Mouse (Mus musculus): ENCODE data around the gene Slc9a1.

Slc9a1 gene

DNA sequence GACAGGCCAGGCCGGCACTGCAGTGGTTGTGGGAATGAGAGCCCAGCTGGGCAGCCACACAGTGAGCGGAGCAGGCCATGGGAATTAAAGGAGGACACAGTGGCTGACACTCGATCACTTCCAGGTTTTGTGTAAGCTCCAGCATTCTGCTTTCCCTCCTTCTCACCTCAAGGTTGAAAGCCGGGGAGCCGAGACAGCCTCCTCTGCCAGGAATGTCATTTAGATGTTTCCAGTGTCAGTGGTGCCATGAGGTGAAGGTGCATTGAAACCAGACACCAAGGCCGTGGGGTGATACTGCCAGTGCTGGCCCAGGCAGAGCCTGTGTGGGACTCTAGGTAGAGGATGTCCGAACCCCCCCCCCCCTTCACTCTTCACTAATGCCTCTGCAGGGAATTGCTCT, 30.6 kb downstream of the Slc9a1 start:
- in situ Hi-C loops (cut with MboI, MseI) = no loop called here

GRCm38 (mm10) chr4:133402011-133402410, 32.5 kb downstream of the Slc9a1 start:
- in situ Hi-C loops (cut with MboI, MseI) = no loop called here

- in situ Hi-C loops (cut with MboI, MseI) = no loop called here
Observed at GRCm38 (mm10) chr4:133403611-133404228, 34.2 kb downstream of the Slc9a1 start.

GRCm38 (mm10) chr4:133404256-133404655, 34.8 kb downstream of the Slc9a1 start:
- in situ Hi-C loops (cut with MboI, MseI) = no loop called here

DNA sequence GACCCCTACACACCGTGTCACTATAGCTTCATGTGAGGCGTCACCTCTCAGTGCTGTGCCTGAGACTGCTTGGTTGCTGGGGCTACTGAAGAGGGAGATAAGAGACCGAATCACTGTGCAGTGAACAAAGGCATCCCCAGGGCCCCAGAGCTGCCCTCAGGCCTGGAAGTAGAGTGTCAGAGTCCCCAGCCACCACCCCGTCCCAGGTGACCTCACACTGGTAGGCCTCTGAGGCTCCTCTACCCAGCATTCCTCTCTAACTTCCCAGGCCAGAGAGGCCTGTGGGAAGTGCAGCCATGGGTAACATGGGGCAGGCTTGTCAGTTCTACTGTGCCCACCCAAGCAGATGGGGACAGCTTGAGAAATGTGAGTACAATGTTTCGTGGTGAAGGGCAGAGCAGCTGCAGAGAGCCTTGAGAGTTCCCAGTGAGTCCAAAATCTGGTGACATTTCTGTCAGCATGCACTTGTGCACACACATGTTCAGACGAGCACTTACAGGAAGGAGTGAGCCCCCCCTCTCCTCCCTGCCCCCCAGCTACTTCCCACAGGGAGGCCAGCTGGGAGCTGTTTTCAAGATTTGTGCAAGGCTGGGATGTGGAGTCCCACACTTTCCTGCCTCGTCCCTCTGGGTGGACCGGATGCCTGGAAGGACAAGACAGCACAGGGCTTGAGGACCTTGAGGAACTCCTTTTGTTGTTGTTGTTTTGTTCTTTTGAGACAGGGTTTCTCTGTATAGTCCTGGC, 37.0 kb downstream of the Slc9a1 start:
- in situ Hi-C loops (cut with MboI, MseI) = no loop called here

DNA sequence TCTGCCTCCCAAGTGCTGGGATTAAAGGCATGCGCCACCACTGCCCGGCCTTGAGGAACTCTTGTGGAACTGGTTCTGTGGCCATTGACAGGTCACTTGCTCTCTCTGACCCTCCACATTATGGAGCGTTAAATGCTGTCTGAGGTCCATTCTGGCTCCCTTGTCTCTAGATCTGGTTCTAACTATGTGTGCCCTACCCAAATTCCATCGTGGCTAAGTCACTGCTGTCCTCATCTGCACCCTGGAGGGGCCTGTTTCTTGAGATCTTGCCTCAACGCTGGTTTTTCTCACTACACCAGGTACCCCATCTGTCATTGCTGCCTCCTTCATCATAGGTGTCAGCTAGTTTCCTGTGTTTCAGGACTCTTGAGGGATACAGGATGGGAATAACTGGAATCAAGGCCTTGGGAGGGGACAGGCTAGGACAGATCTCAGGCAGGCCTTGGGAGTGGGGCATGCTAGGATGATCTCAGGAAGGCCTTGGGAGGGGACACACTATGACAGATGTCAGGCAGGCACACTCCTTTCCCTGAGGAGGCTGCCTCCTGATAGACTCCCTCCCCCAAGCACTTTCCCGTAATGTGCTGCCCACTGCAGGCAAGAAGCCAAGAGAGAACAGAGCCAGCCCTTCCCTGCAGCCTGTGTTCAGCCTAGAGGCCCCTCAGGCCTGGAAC, 37.7 kb downstream of the Slc9a1 start:
- in situ Hi-C loops (cut with MboI, MseI) = no loop called here

DNA sequence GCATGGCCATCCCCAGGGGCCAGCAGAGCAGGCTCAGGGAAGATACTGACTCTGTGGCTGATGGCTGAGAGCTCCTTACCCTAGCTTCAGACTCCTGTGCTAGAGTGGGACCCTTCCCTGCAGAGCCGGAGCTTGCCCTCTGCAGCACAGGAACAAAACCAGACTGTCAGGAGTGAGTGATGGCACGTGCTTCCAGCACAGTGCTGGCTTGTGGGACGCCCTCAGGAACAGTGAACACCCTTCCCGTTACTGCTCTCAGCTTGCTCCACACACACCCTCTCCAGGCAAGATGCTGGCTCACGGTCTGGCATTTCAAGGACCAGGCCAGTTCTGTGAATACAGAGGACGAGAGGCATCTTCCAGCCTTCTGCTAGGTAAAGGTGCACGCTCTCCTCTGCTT, 38.5 kb downstream of the Slc9a1 start:
- in situ Hi-C loops (cut with MboI, MseI) = no loop called here

GRCm38 (mm10) chr4:133410994-133411393, 41.5 kb downstream of the Slc9a1 start:
- in situ Hi-C loops (cut with MboI, MseI) = no loop called here

DNA sequence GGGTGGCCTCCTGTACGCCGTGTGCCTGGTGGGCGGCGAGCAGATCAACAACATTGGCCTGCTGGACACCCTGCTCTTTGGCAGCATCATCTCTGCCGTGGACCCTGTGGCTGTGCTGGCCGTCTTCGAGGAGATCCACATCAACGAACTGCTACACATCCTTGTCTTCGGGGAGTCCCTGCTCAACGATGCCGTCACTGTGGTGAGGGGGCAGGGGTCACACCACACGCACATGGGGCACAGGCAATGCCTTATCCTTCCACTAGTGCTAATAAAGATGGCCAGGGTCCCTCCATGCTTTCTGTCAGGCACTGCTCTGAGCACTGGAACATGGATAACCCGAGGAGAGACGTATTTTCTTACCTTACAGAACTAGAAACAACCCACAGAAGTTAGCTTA, 42.6 kb downstream of the Slc9a1 start:
- in situ Hi-C loops (cut with MboI, MseI) = no loop called here

DNA sequence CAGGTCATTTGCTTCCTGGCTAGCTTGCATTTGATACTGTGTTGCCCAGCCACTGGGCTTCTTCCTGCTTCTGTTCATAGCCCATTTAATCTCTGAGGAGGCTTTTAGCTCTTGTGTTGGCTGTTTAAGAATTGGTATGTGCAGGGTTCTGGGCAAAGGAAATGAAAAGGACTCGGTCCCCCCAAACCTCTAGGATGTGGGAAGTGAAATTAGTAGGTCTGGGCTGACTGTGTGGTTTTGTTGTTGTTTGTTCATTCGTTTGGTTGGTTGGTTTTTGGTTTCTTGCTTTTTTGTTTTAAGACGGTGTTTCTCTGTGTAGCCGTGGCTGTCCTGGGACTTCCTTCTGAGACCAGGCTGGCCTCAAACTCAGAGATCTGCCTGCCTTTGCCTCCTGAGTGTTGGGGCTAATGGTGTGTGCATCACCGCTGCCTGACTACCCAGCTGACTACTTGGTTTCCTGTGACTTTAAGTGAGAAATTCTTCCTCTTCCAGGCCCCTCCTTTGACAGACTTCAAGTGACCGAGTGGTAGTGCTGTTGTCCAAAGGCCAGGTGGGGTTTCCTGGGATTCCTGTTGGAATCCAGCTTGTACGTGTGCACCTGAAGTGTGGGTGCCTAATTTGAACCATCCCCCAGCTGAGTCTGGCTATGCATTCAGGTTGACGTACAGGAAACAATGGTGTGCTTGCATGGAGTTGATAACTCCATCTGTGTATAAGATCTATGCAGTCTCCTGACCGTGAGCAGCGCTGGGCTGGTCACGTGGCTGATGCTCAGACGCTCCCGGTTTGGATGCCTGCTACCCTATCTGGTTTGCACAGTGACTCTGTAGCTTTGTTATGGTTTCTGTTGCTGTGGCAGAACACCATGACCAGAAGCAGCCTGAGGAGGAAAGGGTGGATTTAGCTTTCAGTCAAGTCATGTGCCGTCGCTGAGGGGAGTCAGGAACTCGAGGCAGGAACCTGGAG, 43.4 kb downstream of the Slc9a1 start:
- in situ Hi-C loops (cut with MboI, MseI) = no loop called here

DNA sequence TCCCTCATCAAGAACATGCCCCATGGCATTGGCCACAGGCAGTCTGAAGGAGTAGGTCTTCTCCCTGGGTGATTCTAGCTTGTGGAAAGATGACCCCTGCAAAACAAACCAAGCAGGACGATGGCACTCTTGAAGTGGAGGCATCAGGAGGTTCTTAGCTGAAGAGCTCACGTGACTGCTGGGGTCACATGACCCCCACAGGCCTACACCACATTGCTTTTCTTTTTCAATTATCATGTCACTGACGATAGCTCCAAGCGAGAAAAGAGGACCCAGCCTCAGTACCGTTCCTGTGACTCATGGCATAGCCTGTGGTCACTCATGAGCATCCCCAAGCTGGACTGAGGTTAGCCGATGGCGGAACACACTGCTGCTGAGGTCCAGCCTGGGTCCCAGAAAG, 44.1 kb downstream of the Slc9a1 start:
- in situ Hi-C loops (cut with MboI, MseI) = no loop called here

GRCm38 (mm10) chr4:133414920-133415319, 45.4 kb downstream of the Slc9a1 start:
- in situ Hi-C loops (cut with MboI, MseI) = no loop called here

GRCm38 (mm10) chr4:133419312-133420004, 50.0 kb downstream of the Slc9a1 start:
- in situ Hi-C loops (cut with MboI, MseI) = loop anchor here in 1 of 2 experiments (5.0 to 10.0 kb wide), 3 partner anchors 72 to 345 kb away; no protein-coding TSS in a partner anchor

DNA sequence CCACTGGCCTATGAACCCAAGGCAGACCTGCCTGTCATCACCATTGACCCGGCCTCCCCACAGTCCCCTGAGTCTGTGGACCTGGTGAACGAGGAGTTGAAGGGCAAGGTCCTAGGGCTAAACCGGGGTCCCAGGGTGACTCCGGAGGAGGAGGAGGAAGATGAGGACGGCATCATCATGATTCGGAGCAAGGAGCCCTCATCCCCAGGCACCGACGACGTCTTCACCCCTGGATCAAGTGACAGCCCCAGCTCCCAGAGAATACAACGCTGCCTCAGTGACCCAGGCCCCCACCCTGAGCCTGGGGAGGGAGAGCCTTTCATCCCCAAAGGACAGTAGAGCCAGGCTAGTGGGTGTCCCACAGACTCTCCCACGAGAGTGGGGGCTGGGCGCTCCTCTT, 52.5 kb downstream of the Slc9a1 start:
- in situ Hi-C loops (cut with MboI, MseI) = loop anchor here in 1 of 2 experiments (5.0 to 10.0 kb wide), 3 partner anchors 75 to 343 kb away; no protein-coding TSS in a partner anchor

GRCm38 (mm10) chr4:133422601-133423000, 53.1 kb downstream of the Slc9a1 start:
- in situ Hi-C loops (cut with MboI, MseI) = loop anchor here in 1 of 2 experiments (5.0 to 10.0 kb wide), 3 partner anchors 75 to 342 kb away; no protein-coding TSS in a partner anchor

GRCm38 (mm10) chr4:133423108-133423507, 53.6 kb downstream of the Slc9a1 start:
- in situ Hi-C loops (cut with MboI, MseI) = loop anchor here in 1 of 2 experiments (5.0 to 10.0 kb wide), 3 partner anchors 76 to 342 kb away; no protein-coding TSS in a partner anchor

DNA sequence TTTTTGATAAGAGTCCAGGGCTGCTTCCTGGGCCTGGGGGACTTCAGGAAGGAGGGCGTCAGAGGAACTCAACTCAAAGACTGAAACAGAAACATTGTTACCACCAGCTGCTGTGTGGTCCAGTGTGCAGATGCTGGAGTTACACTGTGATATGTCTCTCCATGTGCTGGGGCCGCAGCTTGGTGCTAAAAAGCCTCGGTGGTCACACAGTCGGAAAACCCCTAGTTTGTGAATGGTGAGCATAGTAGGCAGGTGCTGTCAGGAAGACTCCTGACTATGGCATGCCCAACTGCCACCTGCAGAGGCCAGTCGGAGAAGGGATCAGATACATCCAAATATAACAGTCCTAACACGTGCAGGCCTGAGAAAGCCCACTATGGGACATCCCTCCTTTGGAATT, 54.2 kb downstream of the Slc9a1 start:
- in situ Hi-C loops (cut with MboI, MseI) = loop anchor here in 1 of 2 experiments (5.0 to 10.0 kb wide), 3 partner anchors 76 to 341 kb away; no protein-coding TSS in a partner anchor

DNA sequence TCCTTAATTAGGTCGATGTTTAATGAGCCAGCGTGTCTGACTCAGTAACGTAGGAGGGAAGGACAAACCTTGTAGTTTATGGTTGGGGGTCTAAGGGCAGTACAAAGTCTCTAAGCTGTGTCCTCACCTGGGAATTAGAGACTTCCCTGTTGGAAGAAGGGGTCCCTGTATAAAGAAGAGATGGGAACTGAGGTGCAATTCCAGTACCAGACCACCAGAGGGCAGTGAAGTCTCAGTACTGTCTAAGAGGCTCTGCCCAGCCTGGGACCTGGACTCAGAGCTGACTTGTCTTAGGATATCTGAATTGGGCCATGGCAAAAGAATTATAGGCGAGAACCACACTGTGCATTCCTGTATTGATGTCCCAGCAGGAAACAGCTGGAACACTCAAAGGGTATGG, 54.6 kb downstream of the Slc9a1 start:
- in situ Hi-C loops (cut with MboI, MseI) = loop anchor here in 1 of 2 experiments (5.0 to 10.0 kb wide), 3 partner anchors 77 to 341 kb away; no protein-coding TSS in a partner anchor

GRCm38 (mm10) chr4:133426141-133426540, 56.6 kb downstream of the Slc9a1 start:
- in situ Hi-C loops (cut with MboI, MseI) = loop anchor here in 1 of 2 experiments (10.0 kb wide), 1 partner anchor 339 kb away; no protein-coding TSS in a partner anchor

DNA sequence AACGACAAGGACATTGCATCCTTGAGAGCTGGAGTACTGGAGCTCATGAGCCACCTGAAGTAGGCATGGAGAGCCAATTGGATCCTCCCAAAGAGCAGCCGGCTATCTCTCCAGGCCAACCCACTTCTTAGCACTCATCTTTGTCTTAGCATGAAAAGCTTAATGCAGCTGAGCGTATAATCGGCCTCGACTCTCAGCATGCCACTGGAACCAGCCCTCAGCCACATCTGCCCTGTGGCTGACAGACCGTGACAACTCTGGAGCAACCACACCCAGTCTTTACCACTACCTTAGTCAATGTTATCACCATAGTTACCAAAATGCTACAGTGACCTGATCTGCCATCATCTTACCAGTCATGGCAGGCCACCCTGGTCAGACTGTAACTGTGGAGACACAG, 62.0 kb downstream of the Slc9a1 start:
- in situ Hi-C loops (cut with MboI, MseI) = no loop called here

Measured in T-helper 17 cell (primary cell).